Mouse (Mus musculus) heart, adult 10 weeks (tissue): ENCODE data around the gene Gm8453. TPM values are rescaled to one million over a fixed set of nuclear protein-coding genes. Genes with fewer than 3 reads are reported as not detected.

ENCODE experiments used
- polyA plus RNA-seq: library from polyadenylated mRNA; stranded (reverse); fragments of 350-450 nt; fragmentation: Illumina TruSeq; extraction: RNeasy Lipid Tissue Mini Kit (QIAGEN cat#74804); gene quantifications from one replicate; pipeline ENCODE4 v1.2.3, GENCODE M21; 2014; ENCODE audit warnings: low read depth, low replicate concordance

Gene Gm8453
- polyA plus RNA-seq = not detected

GRCm38 (mm10) chr7:22229384-22229783, at the start of gene Gm8453:
TSS of gene Gm8453 (minus strand) at chr7:22229484.

GRCm38 (mm10) chr7:22201164-22201563, 28.1 kb downstream of the Gm8453 start, which contains the start of gene Gm8653:
TSS of gene Gm8653 (minus strand) at chr7:22201264.

GRCm38 (mm10) chr7:22189077-22189476, 40.2 kb downstream of the Gm8453 start, which contains the start of gene Vmn1r143:
TSS of gene Vmn1r143 (plus strand) at chr7:22189377.

Other genes with a start within 250 kb of the Gm8453 start
- gene Vmn1r137, start 234.9 kb downstream of the Gm8453 start, polyA plus RNA-seq = not detected
- not detected for gene Vmn1r138, start 200.6 kb downstream of the Gm8453 start, polyA plus RNA-seq
- gene Gm6176, start 173.2 kb downstream of the Gm8453 start, polyA plus RNA-seq = not detected
- gene Vmn1r139, start 160.4 kb downstream of the Gm8453 start, polyA plus RNA-seq = not detected
- not detected for gene Gm16451, start 111.2 kb downstream of the Gm8453 start, polyA plus RNA-seq
- not detected for gene Gm10666, start 94.7 kb downstream of the Gm8453 start, polyA plus RNA-seq
- not detected for gene Vmn1r142, start 65.4 kb downstream of the Gm8453 start, polyA plus RNA-seq
- not detected for gene Vmn1r143, start 40.1 kb downstream of the Gm8453 start, polyA plus RNA-seq
- not detected for gene Gm8653, start 28.2 kb downstream of the Gm8453 start, polyA plus RNA-seq
- gene Gm4187, start 100.2 kb upstream of the Gm8453 start, polyA plus RNA-seq = not detected
- gene Gm8660, start 141.6 kb upstream of the Gm8453 start, polyA plus RNA-seq = not detected
- gene Vmn1r148, start 184.1 kb upstream of the Gm8453 start, polyA plus RNA-seq = not detected
- gene Vmn1r149, start 208.7 kb upstream of the Gm8453 start, polyA plus RNA-seq = not detected
- gene Gm10665, start 234.6 kb upstream of the Gm8453 start, polyA plus RNA-seq = not detected